ENCODE assay signal across 20 mouse cellular contexts in genomic region chr11:96263636-96264389, GRCm38 (mm10). TPM values are rescaled to one million over a fixed set of nuclear protein-coding genes. Genes with fewer than 3 reads are reported as not detected.
DNase-seq lines count a peak whose midpoint lies in the region; ATAC-seq and TF ChIP-seq lines count a peak whose summit lies in the region.
"Had no signal": no experiment of that assay in that cellular context is flagged by ENCODE, and none has a peak within 500 bp of the region (broad histone marks: within the 10 kb centered on the region; RNA-seq: fewer than 3 reads in every experiment).

No protein-coding gene starts in this region.

- H3K36me3 ChIP-seq in heart, postnatal 0 days (replicated peaks; ENCODE audit: control insufficient read depth, insufficient read depth, low read length), result no peaks in the 10 kb centered on the region
- no peaks in the 10 kb centered on the region; the same call in 1 of the 2 replicates for H3K36me3 ChIP-seq in kidney, adult 2 months (ENCODE audit: control insufficient read depth, insufficient read depth, low read length)
- H3K36me3 ChIP-seq in lung, postnatal 0 days (ENCODE audit: insufficient read depth, low read length), result no peaks in the 10 kb centered on the region

- ATAC-seq in heart, postnatal 0 days (ENCODE audit: insufficient read depth, low read depth), result no peak
- ATAC-seq in lung, postnatal 0 days, result no peak
- no peak for ATAC-seq in monocyte, adult 5-6 weeks (replicated peaks; ENCODE audit: insufficient number of reproducible peaks, low FRiP score, low TSS enrichment, poor library complexity, severe bottlenecking)
- ATAC-seq: forebrain, embryonic 14.5 days had no signal

- no peak overlapping the region for H3K9ac ChIP-seq in heart, postnatal 0 days (replicated peaks; ENCODE audit: low read depth, low read length)
- no peak overlapping the region for H3K9ac ChIP-seq in lung, postnatal 0 days (replicated peaks; ENCODE audit: low read depth)

- H3K4me1 ChIP-seq in heart, postnatal 0 days (ENCODE audit: control insufficient read depth, insufficient read depth), result no peaks in the 10 kb centered on the region
- H3K4me1 ChIP-seq in kidney, adult 2 months (ENCODE audit: control insufficient read depth, insufficient read depth, low read length), result peaks cover 22% of the 10 kb centered on the region
- H3K4me1 ChIP-seq in lung, postnatal 0 days (ENCODE audit: insufficient read depth, low read depth, low read length), result no peaks in the 10 kb centered on the region

- TF ChIP-seq EP300 in heart, postnatal 0 days (IDR thresholded peaks at IDR 0.05; ENCODE audit: low read depth), result no peak
- no peak for TF ChIP-seq EP300 in lung, postnatal 0 days (IDR thresholded peaks at IDR 0.05)

- DNase-seq in heart, postnatal 0 days (ENCODE audit: low spot score), result no peak
- DNase-seq in heart, adult 9 months (ENCODE audit: low spot score in 2 of 2), result no peak
- peak; percentile 59 for DNase-seq in adrenal gland, postnatal 14 days
- peak; percentile 26 for DNase-seq in kidney, adult 2 months
- DNase-seq in mesoderm, embryonic 11.5 days (ENCODE audit: low read depth, low spot score), result peak; percentile 16
- DNase-seq in layer of hippocampus, adult 9-11 months, result no peak
- DNase-seq in lung, postnatal 0 days (ENCODE audit: low spot score), result no peak
- DNase-seq: heart, adult 11 months; liver; lung, adult 18-20 months; midbrain, embryonic 14.5 days; thymus, adult 2 months had no signal

- no peak overlapping the region for H3K4me2 ChIP-seq in heart, postnatal 0 days (ENCODE audit: low read depth, low read length)
- H3K4me2 ChIP-seq in lung, postnatal 0 days (replicated peaks; ENCODE audit: low read depth, low read length), result no peak overlapping the region

- H3K4me3 ChIP-seq in heart, postnatal 0 days (ENCODE audit: low read depth, low read length), result peak overlapping the region; percentile 2; the same call in 1 of the 2 replicates
- H3K4me3 ChIP-seq in kidney, adult 2 months (ENCODE audit: insufficient read depth, low read depth, low read length), result no peak overlapping the region
- H3K4me3 ChIP-seq in lung, postnatal 0 days (ENCODE audit: low read depth, low read length), result no peak overlapping the region

- no peaks in the 10 kb centered on the region for H3K9me3 ChIP-seq in heart, postnatal 0 days (replicated peaks; ENCODE audit: control insufficient read depth, low read length)
- H3K9me3 ChIP-seq in lung, postnatal 0 days (ENCODE audit: low read length), result no peaks in the 10 kb centered on the region

- 3% methylated on average over 33 of the region's 33 CpGs for WGBS in heart, postnatal 0 days
- WGBS in kidney, adult 2 months, result 38% methylated on average over 33 of the region's 33 CpGs
- WGBS in lung, postnatal 0 days, result 4% methylated on average over 33 of the region's 33 CpGs

- no peak for TF ChIP-seq CTCF in heart, postnatal 0 days (IDR thresholded peaks at IDR 0.05; ENCODE audit: low read depth)
- TF ChIP-seq CTCF in kidney, adult 2 months (conservative IDR thresholded peaks at IDR 0.05; ENCODE audit: insufficient read depth, insufficient read length, low read depth, low read length), result no peak
- no peak for TF ChIP-seq CTCF in lung, postnatal 0 days (IDR thresholded peaks at IDR 0.05)

- no peak overlapping the region for H3K27ac ChIP-seq in heart, postnatal 0 days (ENCODE audit: low read depth)
- no peak overlapping the region; the same call in 1 of the 2 replicates for H3K27ac ChIP-seq in kidney, adult 2 months (ENCODE audit: insufficient read depth, low read depth, low read length)
- H3K27ac ChIP-seq in lung, postnatal 0 days (ENCODE audit: low read length), result no peak overlapping the region
- H3K27ac ChIP-seq: macrophage had no signal

- peaks cover 100% of the 10 kb centered on the region for H3K27me3 ChIP-seq in heart, postnatal 0 days (ENCODE audit: control insufficient read depth, insufficient read depth, low read length)
- no peaks in the 10 kb centered on the region for H3K27me3 ChIP-seq in kidney, adult 2 months (replicated peaks; ENCODE audit: control insufficient read depth, insufficient read depth, low read length)
- H3K27me3 ChIP-seq in lung, postnatal 0 days (replicated peaks; ENCODE audit: insufficient read depth, low read length), result peaks cover 82% of the 10 kb centered on the region

- no peak for TF ChIP-seq POLR2A in kidney, adult 2 months (IDR thresholded peaks at IDR 0.05; ENCODE audit: low read depth, low read length)

RNA-seq across cellular contexts. Expression of gene Hoxb9, which starts 7.4 kb away (rescaled TPM):
- total RNA-seq in heart, postnatal 0 days (2014; rRNA removed; ENCODE audit: low replicate concordance), result not detected in 2 replicates
- polyA plus RNA-seq in heart, postnatal 0 days (2015; fragmentation: Nextera tagmentation; extraction: Ambion mirVana), result not detected in 2 replicates
- total RNA-seq in adrenal gland, postnatal 14 days (2021), result 99.3 and 156 TPM in 2 replicates
- polyA plus RNA-seq in kidney, adult 2 months (2012; rRNA removed), result 27.8 and 29.6 TPM in 2 replicates
- not detected in 2 replicates for polyA plus RNA-seq in lung, postnatal 0 days (2015; fragmentation: Nextera tagmentation; extraction: Ambion mirVana)
- not detected in 3 replicates for total RNA-seq in monocyte, adult 5-6 weeks (2017)
- total RNA-seq: heart, postnatal 25 days; layer of hippocampus, adult 8-10 months; left cerebral cortex, postnatal 10 days; neutrophil, adult 5-6 weeks had no signal
- polyA plus RNA-seq: C2C12; forebrain, embryonic 14.5 days; macrophage; midbrain, embryonic 14.5 days had no signal

RNA-seq across cellular contexts. Expression of gene Hoxb8, which starts 17.9 kb away (rescaled TPM):
- total RNA-seq in heart, postnatal 0 days (2014; rRNA removed; ENCODE audit: low replicate concordance), result not detected in 2 replicates
- polyA plus RNA-seq in heart, postnatal 0 days (2015; fragmentation: Nextera tagmentation; extraction: Ambion mirVana), result not detected in 2 replicates
- 56.7 and 59.4 TPM in 2 replicates for total RNA-seq in adrenal gland, postnatal 14 days (2021)
- polyA plus RNA-seq in kidney, adult 2 months (2012; rRNA removed), result 51.7 and 69.9 TPM in 2 replicates
- 0.23 and 0.35 TPM in 2 replicates for polyA plus RNA-seq in lung, postnatal 0 days (2015; fragmentation: Nextera tagmentation; extraction: Ambion mirVana)
- total RNA-seq in monocyte, adult 5-6 weeks (2017), result not detected in 3 replicates
- total RNA-seq: heart, postnatal 25 days; layer of hippocampus, adult 8-10 months; left cerebral cortex, postnatal 10 days; neutrophil, adult 5-6 weeks had no signal
- polyA plus RNA-seq: forebrain, embryonic 14.5 days; macrophage; midbrain, embryonic 14.5 days had no signal

RNA-seq across cellular contexts. Expression of gene Hoxb7, which starts 22.6 kb away (rescaled TPM):
- total RNA-seq in heart, postnatal 0 days (2014; rRNA removed; ENCODE audit: low replicate concordance), result not detected in 2 replicates
- 0.20 TPM in 1 of 2 replicates, not detected in the other for polyA plus RNA-seq in heart, postnatal 0 days (2015; fragmentation: Nextera tagmentation; extraction: Ambion mirVana)
- 34.3 and 37.8 TPM in 2 replicates for total RNA-seq in adrenal gland, postnatal 14 days (2021)
- 15.5 and 16.5 TPM in 2 replicates for polyA plus RNA-seq in kidney, adult 2 months (2012; rRNA removed)
- polyA plus RNA-seq in lung, postnatal 0 days (2015; fragmentation: Nextera tagmentation; extraction: Ambion mirVana), result 1.3 and 1.9 TPM in 2 replicates
- not detected in 3 replicates for total RNA-seq in monocyte, adult 5-6 weeks (2017)
- total RNA-seq: heart, postnatal 25 days; layer of hippocampus, adult 8-10 months; left cerebral cortex, postnatal 10 days; neutrophil, adult 5-6 weeks had no signal
- polyA plus RNA-seq: forebrain, embryonic 14.5 days; macrophage; midbrain, embryonic 14.5 days had no signal

RNA-seq across cellular contexts. Expression of gene Hoxb6, which starts 28.5 kb away (rescaled TPM):
- not detected in 2 replicates for total RNA-seq in heart, postnatal 0 days (2014; rRNA removed; ENCODE audit: low replicate concordance)
- not detected in 2 replicates for polyA plus RNA-seq in heart, postnatal 0 days (2015; fragmentation: Nextera tagmentation; extraction: Ambion mirVana)
- total RNA-seq in adrenal gland, postnatal 14 days (2021), result 35.7 and 39.8 TPM in 2 replicates
- polyA plus RNA-seq in kidney, adult 2 months (2012; rRNA removed), result 62.7 and 67.9 TPM in 2 replicates
- polyA plus RNA-seq in lung, postnatal 0 days (2015; fragmentation: Nextera tagmentation; extraction: Ambion mirVana), result 7.3 and 7.4 TPM in 2 replicates
- not detected in 3 replicates for total RNA-seq in monocyte, adult 5-6 weeks (2017)
- total RNA-seq: heart, postnatal 25 days; layer of hippocampus, adult 8-10 months; left cerebral cortex, postnatal 10 days; neutrophil, adult 5-6 weeks had no signal
- polyA plus RNA-seq: forebrain, embryonic 14.5 days; macrophage; midbrain, embryonic 14.5 days had no signal

RNA-seq across cellular contexts. Expression of gene Hoxb5, which starts 39.3 kb away (rescaled TPM):
- 0.19 TPM in 1 of 2 replicates, not detected in the other for total RNA-seq in heart, postnatal 0 days (2014; rRNA removed; ENCODE audit: low replicate concordance)
- polyA plus RNA-seq in heart, postnatal 0 days (2015; fragmentation: Nextera tagmentation; extraction: Ambion mirVana), result 0.08 and 0.25 TPM in 2 replicates
- total RNA-seq in adrenal gland, postnatal 14 days (2021), result 17.1 and 18.7 TPM in 2 replicates
- polyA plus RNA-seq in kidney, adult 2 months (2012; rRNA removed), result 7.7 and 8.4 TPM in 2 replicates
- 16.8 and 17.3 TPM in 2 replicates for polyA plus RNA-seq in lung, postnatal 0 days (2015; fragmentation: Nextera tagmentation; extraction: Ambion mirVana)
- total RNA-seq in monocyte, adult 5-6 weeks (2017), result not detected in 3 replicates
- total RNA-seq: layer of hippocampus, adult 8-10 months; left cerebral cortex, postnatal 10 days; neutrophil, adult 5-6 weeks had no signal
- polyA plus RNA-seq: C2C12; forebrain, embryonic 14.5 days; macrophage; midbrain, embryonic 14.5 days had no signal

Comparison
In these comparisons a context has a peak if more than half of its experiments do, and no peak if none do; other contexts are left out.
1. DNase-seq: peak in adrenal gland, postnatal 14 days (single experiment), kidney, adult 2 months (single experiment) and mesoderm, embryonic 11.5 days (single experiment); none in heart, postnatal 0 days (single experiment), heart, adult 9 months (0 of 2), layer of hippocampus, adult 9-11 months (single experiment) and lung, postnatal 0 days (single experiment).
2. RNA of gene Hoxb9, which starts 7.4 kb away (total RNA-seq): 99.3 to 156 TPM in adrenal gland, postnatal 14 days; not detected in heart, postnatal 0 days and not detected in monocyte, adult 5-6 weeks; every median in the first group is over 10 times any median in the second.
3. RNA of gene Hoxb8, which starts 17.9 kb away (total RNA-seq): 56.7 to 59.4 TPM in adrenal gland, postnatal 14 days; not detected in heart, postnatal 0 days and not detected in monocyte, adult 5-6 weeks; every median in the first group is over 10 times any median in the second.
4. RNA of gene Hoxb7, which starts 22.6 kb away (total RNA-seq): 34.3 to 37.8 TPM in adrenal gland, postnatal 14 days; not detected in heart, postnatal 0 days and not detected in monocyte, adult 5-6 weeks; every median in the first group is over 10 times any median in the second.